8 mouse cellular contexts compared by ENCODE assay signal in the genomic region with DNA sequence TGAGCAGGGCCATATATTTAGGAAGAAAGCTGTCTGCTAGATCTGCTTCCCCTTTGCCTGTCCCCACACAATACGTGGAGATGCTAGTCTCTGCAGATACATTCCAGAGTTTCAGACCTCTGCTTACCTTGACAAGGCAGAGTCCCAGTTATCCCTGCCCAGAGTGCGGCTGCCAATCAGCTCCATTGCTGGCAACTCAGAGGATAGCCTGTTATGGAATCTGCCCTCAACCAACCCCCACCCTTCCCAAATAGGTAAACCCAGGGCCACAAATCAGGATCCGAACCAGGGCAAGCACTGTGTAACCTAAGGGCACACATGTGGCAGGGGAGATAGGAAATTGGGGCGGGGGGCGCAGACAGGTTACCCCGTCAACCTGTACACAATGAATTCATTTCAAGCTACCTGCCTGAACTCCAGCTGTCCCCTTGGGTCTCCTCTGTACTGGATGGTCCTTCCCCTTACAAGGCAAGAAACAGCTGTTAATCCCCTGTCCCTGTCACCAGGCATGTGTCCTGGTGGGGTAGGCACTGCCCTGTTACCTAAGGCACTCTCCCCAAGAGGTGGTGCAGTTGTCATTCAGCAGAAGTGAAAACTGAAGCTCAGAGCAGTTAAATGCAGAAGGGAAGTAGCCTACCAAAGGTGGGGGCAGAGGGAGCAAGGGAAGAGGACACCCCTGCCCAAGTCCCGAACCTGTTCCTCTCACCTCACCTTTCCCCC. TPM values are rescaled to one million over a fixed set of nuclear protein-coding genes. Genes with fewer than 3 reads are reported as not detected.
DNase-seq lines count a peak whose midpoint lies in the region; ATAC-seq and TF ChIP-seq lines count a peak whose summit lies in the region.

No protein-coding gene starts in this region.

- peak overlapping the region; percentile 80 for H3K4me3 ChIP-seq in layer of hippocampus, adult 2 months
- H3K4me3 ChIP-seq in embryonic fibroblast, embryonic 13.5 days (ENCODE audit: insufficient read depth, low read length): peak overlapping the region; percentile 59; the same call in 1 of the 2 replicates
- peak overlapping the region; percentile 90 for H3K4me3 ChIP-seq in intestine, embryonic 15.5 days (replicated peaks)

- H3K9ac ChIP-seq in intestine, embryonic 15.5 days: peak overlapping the region; percentile 99; the same call in 1 of the 2 replicates

- ATAC-seq in intestine, embryonic 15.5 days: 0 out of 2 replicates have a peak, but pooled peaks have one; percentile 8
- peak; percentile 60 for ATAC-seq in megakaryocyte, adult 5-6 weeks (ENCODE audit: poor library complexity, severe bottlenecking)

- 53% methylated on average over 7 of the region's 7 CpGs for WGBS in intestine, embryonic 15.5 days

- peak overlapping the region; percentile 94; the same call in 1 of the 2 replicates for H3K27ac ChIP-seq in layer of hippocampus, adult 2 months
- no peak overlapping the region for H3K27ac ChIP-seq in embryonic fibroblast, embryonic 13.5 days (ENCODE audit: insufficient read depth, low read length)
- no peak overlapping the region for H3K27ac ChIP-seq in intestine, embryonic 15.5 days

- TF ChIP-seq POLR2A in embryonic fibroblast, embryonic 13.5 days (IDR thresholded peaks at IDR 0.05; ENCODE audit: low read depth, low read length): no peak; the same call in none of the 2 replicates

- DNase-seq in layer of hippocampus, adult 2 months (ENCODE audit: low spot score in 2 of 2): no peak
- DNase-seq in layer of hippocampus, postnatal 10 days (ENCODE audit: low spot score in 2 of 2): no peak
- peak; percentile 54 for DNase-seq in thymus, postnatal 25 days
- DNase-seq in frontal cortex, postnatal 10 days (ENCODE audit: low spot score in 2 of 2): no peak
- no peak for DNase-seq in urinary bladder, postnatal 14 days (ENCODE audit: low spot score)

- no peak for TF ChIP-seq CTCF in layer of hippocampus, adult 2 months (conservative IDR thresholded peaks at IDR 0.05)
- TF ChIP-seq CTCF in embryonic fibroblast, embryonic 13.5 days (IDR thresholded peaks at IDR 0.05; ENCODE audit: borderline replicate concordance, insufficient read depth, low read length): no peak

- peak overlapping the region; percentile 87 for H3K4me2 ChIP-seq in intestine, embryonic 15.5 days (replicated peaks)

- H3K27me3 ChIP-seq in intestine, embryonic 15.5 days (replicated peaks): no peaks in the 10 kb centered on the region

- H3K4me1 ChIP-seq in embryonic fibroblast, embryonic 13.5 days (ENCODE audit: control insufficient read depth, insufficient read depth, low read length): peaks cover 6% of the 10 kb centered on the region
- peaks cover 30% of the 10 kb centered on the region for H3K4me1 ChIP-seq in intestine, embryonic 15.5 days (replicated peaks)

- H3K36me3 ChIP-seq in intestine, embryonic 15.5 days: no peaks in the 10 kb centered on the region

- H3K9me3 ChIP-seq in intestine, embryonic 15.5 days: no peaks in the 10 kb centered on the region

RNA-seq across cellular contexts. Expression of a gene that starts 1.1 kb away (rescaled TPM):
- 10 to 100 TPM; 38.4 to 38.8 TPM for total RNA-seq in layer of hippocampus, adult 2 months (2021)
- total RNA-seq in layer of hippocampus, postnatal 10 days (2021): 10 to 100 TPM; 27.9 to 29.9 TPM
- polyA plus RNA-seq in embryonic fibroblast, embryonic 13.5 days (2011; ENCODE audit: insufficient read length, low read depth, missing spikeins): 24.7 and 29.4 TPM in 2 replicates
- polyA plus RNA-seq in intestine, embryonic 15.5 days (2015; fragmentation: Nextera tagmentation; extraction: Ambion mirVana): 5.5 and 6.3 TPM in 2 replicates
- 24.8 and 26.8 TPM in 2 replicates for total RNA-seq in megakaryocyte, adult 5-6 weeks (2015)
- total RNA-seq in megakaryocyte, adult 5-6 weeks (2017): 9.9 and 15.3 TPM in 2 replicates
